Mouse (Mus musculus): Measurements from ENCODE around the gene Txlna. TPM values are rescaled to one million over a fixed set of nuclear protein-coding genes. Genes with fewer than 3 reads are reported as not detected.

The Txlna gene
- polyA plus RNA-seq, 1 experiment from 2014 or later = 18.5 TPM

DNA sequence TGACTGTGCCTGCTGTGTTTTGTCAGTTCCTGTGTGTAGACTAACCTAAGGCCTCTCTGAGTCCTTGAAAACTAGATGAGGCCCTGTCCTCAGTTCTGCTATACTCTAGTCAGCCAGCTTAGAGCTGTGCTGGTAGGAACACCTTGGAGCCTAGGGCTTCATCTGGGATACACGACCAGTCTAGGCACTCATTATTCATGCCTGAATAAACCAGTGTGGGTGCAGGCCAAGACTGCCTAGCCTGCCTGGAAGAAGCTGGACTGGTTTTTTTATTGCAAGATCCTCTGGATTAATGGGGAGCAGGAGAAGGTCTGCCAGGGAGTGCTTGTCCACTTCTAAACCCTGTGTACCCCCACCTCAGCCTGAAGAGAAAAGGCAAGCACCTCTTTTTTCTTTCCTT, 53.9 kb downstream of the Txlna start:
- Histone ChIP-seq H3K4me1 (replicated peaks; ENCODE audit: control insufficient read depth, insufficient read depth, low read length) (no peaks in the 10 kb centered on the region), H3K27ac (ENCODE audit: low read depth, low read length) (no peak overlapping the region), H3K27me3 (replicated peaks; ENCODE audit: control insufficient read depth, insufficient read depth, low read length) (no peaks in the 10 kb centered on the region), H3K36me3 (ENCODE audit: control insufficient read depth, insufficient read depth) (peaks cover 19% of the 10 kb centered on the region), H3K4me3 (ENCODE audit: low read depth, low read length) (no peak overlapping the region), H3K9me3 (ENCODE audit: control insufficient read depth) (no peaks in the 10 kb centered on the region), H3K9ac (ENCODE audit: low read depth, low read length) (no peak overlapping the region), H3K4me2 (replicated peaks; ENCODE audit: low read depth) (no peak overlapping the region)
- no peak for ATAC-seq
- 53% methylated on average over 1 of the region's 1 CpGs for WGBS
- no peak for TF ChIP-seq CTCF (IDR thresholded peaks at IDR 0.05; ENCODE audit: low read depth)

DNA sequence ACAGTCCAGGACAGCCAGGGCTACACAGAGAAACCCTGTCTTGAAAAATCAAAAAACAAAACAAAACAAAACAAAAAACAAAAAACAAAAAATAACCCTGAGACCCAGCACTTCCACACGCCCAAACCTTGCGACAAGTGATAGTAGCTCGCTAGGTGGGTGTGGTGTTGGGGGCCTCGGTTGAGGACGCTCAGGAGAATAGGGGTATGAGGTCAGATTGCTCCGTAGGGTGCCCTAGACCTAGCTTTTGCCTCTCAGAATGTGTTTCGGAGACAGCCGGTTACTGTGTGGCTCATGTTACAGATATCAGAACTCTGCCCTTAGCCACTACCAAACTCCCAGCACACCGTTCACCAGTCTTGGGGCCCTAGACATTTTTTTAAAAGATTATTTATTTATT, 55.1 kb downstream of the Txlna start:
- Histone ChIP-seq H3K9ac (ENCODE audit: low read depth, low read length) (no peak overlapping the region), H3K4me3 (ENCODE audit: low read depth, low read length) (peak overlapping the region; percentile 35; the same call in 1 of the 2 replicates)
- ATAC-seq = no peak

DNA sequence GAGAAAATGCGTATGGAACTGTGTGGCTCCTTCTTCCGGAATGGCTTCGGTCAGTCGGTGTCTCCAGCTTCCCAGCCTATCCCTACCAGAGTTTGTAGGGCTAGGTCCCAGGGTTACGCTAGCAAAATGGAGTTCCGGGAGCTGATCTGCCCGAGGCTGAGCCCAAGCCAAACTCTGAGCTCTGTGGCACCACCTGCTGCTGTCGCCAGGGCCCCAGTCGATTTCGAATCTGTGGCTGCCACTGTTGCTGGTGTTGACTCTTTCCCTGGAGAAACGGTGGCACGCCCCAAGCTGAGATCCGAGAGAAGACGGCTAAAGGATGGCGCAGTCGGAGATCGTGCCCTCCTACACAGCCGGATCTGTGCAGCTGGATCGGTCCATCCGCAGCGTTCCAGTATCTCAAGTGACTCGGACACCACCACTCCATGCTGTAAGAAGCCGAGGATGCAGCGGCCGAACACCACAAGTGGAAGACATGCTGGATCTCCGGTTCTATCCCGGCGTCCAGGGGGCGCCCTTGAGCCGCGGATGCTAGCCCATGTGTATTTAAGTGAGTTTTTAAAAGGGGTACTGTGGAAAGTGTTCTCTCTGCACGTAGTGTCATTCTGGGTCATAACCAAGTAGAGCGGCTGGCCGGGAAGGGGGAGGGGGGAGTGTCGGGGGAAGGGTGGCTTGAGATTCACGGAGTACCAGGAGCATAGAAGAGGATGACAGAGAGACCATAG, 55.8 kb downstream of the Txlna start:
- Histone ChIP-seq H3K4me3 (ENCODE audit: low read depth, low read length) (peak overlapping the region; percentile 35), H3K27ac (ENCODE audit: low read depth, low read length) (peak overlapping the region; percentile 76; the same call in 1 of the 2 replicates), H3K4me2 (replicated peaks; ENCODE audit: low read depth) (peak overlapping the region; percentile 71), H3K4me1 (replicated peaks; ENCODE audit: control insufficient read depth, insufficient read depth, low read length) (no peaks in the 10 kb centered on the region), H3K9ac (ENCODE audit: low read depth, low read length) (peak overlapping the region; percentile 45; the same call in 1 of the 2 replicates), H3K36me3 (ENCODE audit: control insufficient read depth, insufficient read depth) (no peaks in the 10 kb centered on the region), H3K27me3 (replicated peaks; ENCODE audit: control insufficient read depth, insufficient read depth, low read length) (no peaks in the 10 kb centered on the region), H3K9me3 (ENCODE audit: control insufficient read depth) (no peaks in the 10 kb centered on the region)
- WGBS = 1% methylated on average over 36 of the region's 36 CpGs
- ATAC-seq = peak; percentile 77
- TF ChIP-seq CTCF (IDR thresholded peaks at IDR 0.05; ENCODE audit: low read depth) = peak; percentile 81

More for the DNA sequence above, 55.1 kb downstream of the Txlna start:
- TF ChIP-seq CTCF (IDR thresholded peaks at IDR 0.05; ENCODE audit: low read depth) = no peak
- H3K27me3 ChIP-seq (replicated peaks; ENCODE audit: control insufficient read depth, insufficient read depth, low read length) = no peaks in the 10 kb centered on the region
- H3K4me1 ChIP-seq (replicated peaks; ENCODE audit: control insufficient read depth, insufficient read depth, low read length) = no peaks in the 10 kb centered on the region
- no peaks in the 10 kb centered on the region for H3K9me3 ChIP-seq (ENCODE audit: control insufficient read depth)
- no peak overlapping the region; the same call in 1 of the 2 replicates for H3K27ac ChIP-seq (ENCODE audit: low read depth, low read length)
- H3K4me2 ChIP-seq (replicated peaks; ENCODE audit: low read depth) = peak overlapping the region; percentile 71
- 80% methylated on average over 9 of the region's 9 CpGs for WGBS
- H3K36me3 ChIP-seq (ENCODE audit: control insufficient read depth, insufficient read depth) = peaks cover 7% of the 10 kb centered on the region; the same call in 1 of the 2 replicates

DNA sequence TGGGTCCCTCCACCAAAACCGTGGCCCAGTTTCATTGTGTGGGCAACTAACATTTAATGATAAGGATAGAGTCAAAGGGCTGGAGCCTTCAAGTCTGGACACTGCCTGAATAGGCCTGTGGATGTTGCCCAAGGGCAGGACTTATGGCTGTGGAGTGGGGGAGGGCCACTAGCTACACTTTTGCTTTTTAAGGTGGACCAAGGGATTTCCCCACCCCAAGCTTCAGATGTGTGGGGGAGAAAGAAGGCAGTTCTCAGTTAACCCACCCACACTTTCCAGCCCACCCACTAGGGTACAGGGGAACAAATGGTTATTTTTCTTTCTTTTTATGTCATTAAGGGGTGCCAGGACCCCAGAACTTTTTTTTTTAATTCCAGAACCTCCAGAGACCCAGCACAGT, 56.5 kb downstream of the Txlna start:
- Histone ChIP-seq H3K9me3 (ENCODE audit: control insufficient read depth) (no peaks in the 10 kb centered on the region), H3K4me3 (ENCODE audit: low read depth, low read length) (peak overlapping the region; percentile 35; the same call in 1 of the 2 replicates), H3K9ac (ENCODE audit: low read depth, low read length) (peak overlapping the region; percentile 45; the same call in 1 of the 2 replicates), H3K27ac (ENCODE audit: low read depth, low read length) (peak overlapping the region; percentile 76; the same call in 1 of the 2 replicates), H3K27me3 (replicated peaks; ENCODE audit: control insufficient read depth, insufficient read depth, low read length) (no peaks in the 10 kb centered on the region), H3K4me1 (replicated peaks; ENCODE audit: control insufficient read depth, insufficient read depth, low read length) (no peaks in the 10 kb centered on the region), H3K36me3 (ENCODE audit: control insufficient read depth, insufficient read depth) (no peaks in the 10 kb centered on the region), H3K4me2 (replicated peaks; ENCODE audit: low read depth) (peak overlapping the region; percentile 71)
- no peak for ATAC-seq
- 82% methylated on average over 1 of the region's 1 CpGs for WGBS
- no peak for TF ChIP-seq CTCF (IDR thresholded peaks at IDR 0.05; ENCODE audit: low read depth)

DNA sequence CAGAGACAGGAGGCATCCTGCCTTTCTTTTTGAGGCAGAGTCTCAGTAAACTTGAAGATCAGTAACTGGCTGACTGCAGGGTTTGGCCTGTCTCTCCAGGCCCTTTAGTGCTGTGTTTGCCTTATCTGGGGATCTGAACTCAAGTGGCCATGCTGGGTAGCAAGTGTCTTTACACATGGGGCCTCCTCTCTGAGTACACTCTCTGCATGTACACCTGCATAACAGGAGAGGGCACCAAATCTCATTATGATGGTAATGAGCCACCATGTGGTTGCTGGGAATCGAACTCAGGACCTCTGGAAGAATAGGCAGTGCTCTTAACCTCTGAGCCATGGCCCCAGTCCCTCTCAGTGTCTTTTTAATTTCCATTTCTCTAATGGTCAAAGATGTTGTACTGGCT, 58.6 kb downstream of the Txlna start:
- H3K36me3 ChIP-seq (ENCODE audit: control insufficient read depth, insufficient read depth) = no peaks in the 10 kb centered on the region
- TF ChIP-seq CTCF (IDR thresholded peaks at IDR 0.05; ENCODE audit: low read depth) = peak; percentile 18; the same call in 1 of the 2 replicates
- H3K9me3 ChIP-seq (ENCODE audit: control insufficient read depth) = no peaks in the 10 kb centered on the region
- H3K27ac ChIP-seq (ENCODE audit: low read depth, low read length) = no peak overlapping the region
- no peak overlapping the region for H3K9ac ChIP-seq (ENCODE audit: low read depth, low read length)
- ATAC-seq = no peak
- no peaks in the 10 kb centered on the region for H3K27me3 ChIP-seq (replicated peaks; ENCODE audit: control insufficient read depth, insufficient read depth, low read length)
- no peak overlapping the region for H3K4me3 ChIP-seq (ENCODE audit: low read depth, low read length)
- WGBS = 86% methylated on average over 1 of the region's 1 CpGs
- no peaks in the 10 kb centered on the region for H3K4me1 ChIP-seq (replicated peaks; ENCODE audit: control insufficient read depth, insufficient read depth, low read length)
- H3K4me2 ChIP-seq (replicated peaks; ENCODE audit: low read depth) = no peak overlapping the region

DNA sequence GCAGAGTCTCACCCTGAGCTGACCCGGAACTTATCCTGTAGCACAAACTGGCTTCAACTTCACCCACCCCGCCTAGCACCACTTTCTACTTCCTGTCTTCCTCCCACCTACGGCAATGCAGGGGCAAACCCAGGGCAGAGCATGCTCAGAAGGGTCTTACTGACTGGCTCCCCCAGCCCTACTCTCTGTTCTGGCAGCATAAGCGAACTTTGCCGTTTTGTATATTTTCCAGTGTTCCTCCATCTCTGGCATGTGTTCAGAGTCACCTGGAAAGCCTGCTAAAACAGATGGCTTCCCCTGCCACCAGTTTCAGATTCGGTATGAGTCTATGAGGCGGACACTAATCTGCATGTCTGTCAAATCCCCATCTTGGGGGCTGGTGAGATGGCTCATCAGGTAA, 60.5 kb downstream of the Txlna start:
- no peak for ATAC-seq
- 69% methylated on average over 7 of the region's 7 CpGs for WGBS
- no peak overlapping the region for H3K9ac ChIP-seq (ENCODE audit: low read depth, low read length)
- H3K9me3 ChIP-seq (ENCODE audit: control insufficient read depth) = no peaks in the 10 kb centered on the region
- H3K36me3 ChIP-seq (ENCODE audit: control insufficient read depth, insufficient read depth) = no peaks in the 10 kb centered on the region
- H3K27ac ChIP-seq (ENCODE audit: low read depth, low read length) = no peak overlapping the region
- no peaks in the 10 kb centered on the region for H3K4me1 ChIP-seq (replicated peaks; ENCODE audit: control insufficient read depth, insufficient read depth, low read length)
- no peak overlapping the region for H3K4me3 ChIP-seq (ENCODE audit: low read depth, low read length)
- no peak for TF ChIP-seq CTCF (IDR thresholded peaks at IDR 0.05; ENCODE audit: low read depth)
- no peaks in the 10 kb centered on the region for H3K27me3 ChIP-seq (replicated peaks; ENCODE audit: control insufficient read depth, insufficient read depth, low read length)
- no peak overlapping the region for H3K4me2 ChIP-seq (replicated peaks; ENCODE audit: low read depth)

Data from intestine, postnatal 0 days (tissue).